Mouse (Mus musculus) C2C12 (cell line): ENCODE data around the gene Ten1.

Experiments
- CTCF ChIP-seq: IDR thresholded peaks from one replicate; pipeline ENCODE4 v1.5.1; 2011; ENCODE audit not compliant: control insufficient read depth, insufficient read depth, insufficient read length
- MAX ChIP-seq: IDR thresholded peaks from one replicate; pipeline ENCODE4 v1.6.1; 2011; ENCODE audit warnings: mild to moderate bottlenecking, control low read depth
- MYOD1 ChIP-seq: IDR thresholded peaks from one replicate; pipeline ENCODE4 v1.6.1; 2011; ENCODE audit warnings: low read depth; ENCODE audit not compliant: control insufficient read depth, insufficient read length

- TF ChIP-seq MAX (no peak), CTCF (no peak), MYOD1 (no peak)
Measured at GRCm38 (mm10) chr11:116208660-116209059, 10.0 kb downstream of the Ten1 start.
